Mouse (Mus musculus) stomach, postnatal 0 days (tissue): ENCODE measurements at regions not wholly inside any gene's neighbourhood (a gene's known extent, or its start where the extent isn't known, plus 50 kb on each side); places are given as distances from the start of the nearest gene placed in this dataset.

Source experiments
- CTCF ChIP-seq: IDR thresholded peaks from 2 replicates; pipeline ENCODE4 v1.5.1; 2016; ENCODE audit warnings: antibody characterized with exemption, low read depth, mild to moderate bottlenecking, moderate library complexity
- EP300 ChIP-seq: optimal IDR thresholded peaks from 2 replicates; pipeline ENCODE3; 2016; ENCODE audit warnings: antibody characterized with exemption

GRCm38 (mm10) chr6:52379146-52379545 lies 65.8 kb downstream of the Evx1 start:
- no peak for TF ChIP-seq CTCF
- no peak for TF ChIP-seq EP300
